Mouse (Mus musculus): ENCODE measurements around the gene Insc.
"Not testable (repeated sequence)": the region's sequence is repeated elsewhere in the genome, so short reads cannot be mapped to it uniquely, and the experiment has no call there.

Gene Insc

DNA sequence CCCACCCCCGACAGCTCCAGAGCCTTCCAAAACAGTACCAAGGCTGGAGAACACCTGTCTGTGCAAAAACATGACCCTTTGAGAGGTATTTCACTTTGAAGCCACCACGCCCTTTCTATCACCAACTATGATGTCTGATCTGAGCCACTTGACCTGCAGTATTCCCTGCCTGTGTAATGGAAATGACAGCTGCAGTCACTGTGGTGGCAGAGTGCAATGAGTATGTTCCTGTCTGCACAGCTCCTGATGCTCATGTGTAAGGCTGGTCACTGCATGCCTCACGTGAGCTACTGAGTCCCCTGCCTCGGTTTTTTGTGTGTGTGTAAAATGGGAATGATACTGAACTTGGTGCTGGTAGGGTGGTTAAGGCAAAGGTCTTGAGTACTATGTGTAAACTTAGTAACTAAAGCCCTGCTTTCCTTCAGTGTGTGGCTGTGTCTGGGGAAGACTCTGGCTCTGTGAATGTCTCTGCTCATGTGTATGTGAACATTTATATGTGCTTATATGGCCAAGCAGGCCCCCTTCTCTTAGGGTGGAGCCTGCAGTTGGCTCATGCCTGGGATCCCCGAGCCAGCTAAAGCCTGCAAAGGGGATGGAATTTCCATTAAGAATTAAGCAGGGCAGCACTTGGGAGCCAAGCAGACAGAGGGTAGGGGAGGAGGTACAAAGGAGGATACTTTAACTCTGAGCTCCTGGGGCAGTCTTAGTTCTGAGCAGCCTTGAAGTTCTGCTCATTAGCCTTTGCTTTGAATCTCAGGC lies at the start of gene Insc:
TSS of gene Insc (plus strand) at position 673 of the 759 bp plus-strand sequence.
- no peak for DNase-seq (ENCODE audit: low spot score)

GRCm38 (mm10) chr7:114700871-114701270 lies 42.6 kb upstream of the Insc start:
- DNase-seq (ENCODE audit: low spot score): no peak

GRCm38 (mm10) chr7:114706716-114707115 lies 36.8 kb upstream of the Insc start:
- no peak for DNase-seq (ENCODE audit: low spot score)

- DNase-seq (ENCODE audit: low spot score): no peak
Measured at GRCm38 (mm10) chr7:114707398-114707797, 36.1 kb upstream of the Insc start.

- DNase-seq (ENCODE audit: low spot score): no peak
Measured at GRCm38 (mm10) chr7:114710419-114710818, 33.1 kb upstream of the Insc start.

GRCm38 (mm10) chr7:114712523-114712922 lies 31.0 kb upstream of the Insc start:
- no peak for DNase-seq (ENCODE audit: low spot score)

GRCm38 (mm10) chr7:114718300-114718699 lies 25.2 kb upstream of the Insc start, which contains the start of gene Calcb:
Gene Calcb (plus strand): TSS chr7:114718643.
- no peak for DNase-seq (ENCODE audit: low spot score)

- peak; percentile 80 for DNase-seq (ENCODE audit: low spot score)
Measured at GRCm38 (mm10) chr7:114719381-114720131, 23.9 kb upstream of the Insc start.

DNA sequence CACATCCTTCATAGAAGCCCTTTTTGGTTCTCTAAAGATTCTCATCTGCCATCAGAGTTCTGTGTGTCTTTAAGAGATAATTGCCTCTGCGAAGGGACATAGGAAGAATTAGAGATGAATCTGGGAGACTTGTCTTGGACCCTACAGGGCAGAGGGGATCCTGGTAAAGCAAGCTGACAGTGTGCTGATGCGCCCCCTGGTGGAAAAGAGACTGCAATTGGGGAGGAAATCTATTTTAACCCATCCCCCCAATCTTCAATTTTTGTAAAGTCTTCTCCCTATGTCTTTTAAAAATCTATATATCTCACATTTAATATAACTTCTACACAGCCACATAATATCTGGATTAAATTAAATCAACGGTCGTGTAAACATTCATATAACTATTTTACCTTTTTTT lies 13.8 kb upstream of the Insc start:
- not testable (repeated sequence) for DNase-seq (ENCODE audit: low spot score)

DNA sequence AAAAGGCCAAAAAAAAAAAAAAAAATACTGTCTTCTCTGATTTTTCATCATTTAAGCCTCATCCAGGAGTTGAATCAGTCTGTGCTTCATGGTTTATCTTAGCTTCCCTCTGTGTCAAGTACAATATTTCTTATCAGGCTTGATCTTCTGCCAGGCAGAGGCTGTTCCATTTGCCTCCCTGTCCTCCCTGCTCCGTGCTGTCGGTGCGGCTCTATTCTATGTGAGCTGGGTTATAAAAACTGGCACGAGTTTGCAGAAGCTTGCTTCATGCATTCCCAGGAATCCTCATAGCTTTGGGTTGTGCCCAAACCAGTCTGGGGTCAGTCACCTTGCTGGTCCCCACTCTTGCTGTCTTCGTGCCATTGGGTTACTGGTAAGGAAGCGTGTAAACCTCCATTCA lies 12.3 kb upstream of the Insc start:
- DNase-seq (ENCODE audit: low spot score): no peak

GRCm38 (mm10) chr7:114731700-114732099 lies 11.8 kb upstream of the Insc start:
- DNase-seq (ENCODE audit: low spot score): not testable (repeated sequence)

DNA sequence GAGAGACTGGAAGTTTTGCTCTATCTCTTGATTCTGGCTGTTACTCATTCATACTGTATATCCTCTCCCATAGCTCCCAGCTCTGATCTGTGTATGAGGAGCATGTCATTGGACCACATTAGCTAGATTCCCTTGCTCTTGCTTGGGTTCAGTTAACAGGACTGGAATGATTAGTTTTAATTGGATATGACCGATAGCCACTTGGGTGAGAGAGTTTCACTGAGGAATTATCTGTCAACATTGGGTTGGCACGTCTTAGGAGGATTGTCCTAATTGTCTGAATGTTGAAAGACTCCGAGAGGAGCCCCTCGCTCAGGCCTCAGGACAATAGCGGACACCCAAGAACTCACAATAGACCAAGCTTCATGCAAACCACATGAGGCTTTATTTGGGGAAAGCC lies 7.2 kb upstream of the Insc start:
- no peak for DNase-seq (ENCODE audit: low spot score)

DNA sequence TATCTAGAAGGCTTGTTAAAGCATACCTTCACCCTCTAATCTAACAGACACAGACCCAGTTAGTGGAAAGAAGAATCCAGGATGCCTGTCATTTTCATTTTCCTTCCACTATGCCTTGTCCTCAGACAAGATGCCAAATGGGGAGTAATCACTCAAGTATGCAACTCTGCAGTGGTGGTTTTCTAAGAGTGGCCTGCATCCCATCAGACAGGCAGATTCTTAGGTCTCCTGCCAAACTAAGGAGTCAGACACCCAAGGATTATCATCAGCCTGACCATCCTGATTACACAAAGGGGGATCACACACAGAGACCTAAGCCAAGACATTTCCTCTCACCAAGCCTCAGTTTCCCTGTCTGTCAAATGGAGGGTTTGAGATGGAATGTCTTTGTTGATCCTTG lies 5.3 kb upstream of the Insc start:
- no peak for DNase-seq (ENCODE audit: low spot score)

DNA sequence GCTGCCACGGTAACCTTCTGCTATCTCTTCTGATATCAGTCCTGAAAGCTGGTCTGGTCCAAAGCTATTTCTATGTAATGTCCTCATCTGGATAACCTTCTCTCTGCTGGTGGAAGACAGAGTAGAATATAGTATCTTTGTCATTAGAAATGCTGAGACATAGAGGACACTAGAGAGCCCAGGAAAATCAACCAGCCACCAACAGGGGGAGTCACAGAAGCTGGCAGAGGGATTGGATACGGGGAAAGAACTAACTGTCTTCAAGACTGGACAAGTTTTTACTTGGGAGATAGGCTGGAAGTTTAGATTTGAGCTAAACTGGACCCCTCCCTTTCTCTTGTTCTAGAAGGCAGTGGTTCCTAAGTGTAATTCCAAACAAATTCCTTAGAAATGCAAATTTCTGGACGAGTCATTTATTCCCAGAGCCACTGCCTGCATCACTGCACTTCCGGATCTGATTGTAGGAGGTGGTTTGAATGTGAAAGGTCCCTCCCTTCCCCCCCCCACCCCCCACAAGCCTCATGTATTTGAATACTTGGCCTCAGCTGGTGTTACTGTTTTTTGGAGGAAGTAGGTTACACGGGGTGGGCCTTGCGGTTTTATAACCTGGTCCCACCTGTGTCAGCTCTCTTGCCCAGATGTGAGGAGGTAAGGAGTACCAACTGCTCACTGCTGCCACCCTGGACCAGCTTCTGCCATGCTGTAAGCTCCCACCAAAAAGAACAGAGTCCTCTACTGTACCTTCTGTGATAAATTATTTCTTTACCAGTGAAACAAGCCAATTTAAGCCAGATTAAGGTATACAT lies 2.9 kb upstream of the Insc start:
- DNase-seq (ENCODE audit: low spot score): no peak

DNA sequence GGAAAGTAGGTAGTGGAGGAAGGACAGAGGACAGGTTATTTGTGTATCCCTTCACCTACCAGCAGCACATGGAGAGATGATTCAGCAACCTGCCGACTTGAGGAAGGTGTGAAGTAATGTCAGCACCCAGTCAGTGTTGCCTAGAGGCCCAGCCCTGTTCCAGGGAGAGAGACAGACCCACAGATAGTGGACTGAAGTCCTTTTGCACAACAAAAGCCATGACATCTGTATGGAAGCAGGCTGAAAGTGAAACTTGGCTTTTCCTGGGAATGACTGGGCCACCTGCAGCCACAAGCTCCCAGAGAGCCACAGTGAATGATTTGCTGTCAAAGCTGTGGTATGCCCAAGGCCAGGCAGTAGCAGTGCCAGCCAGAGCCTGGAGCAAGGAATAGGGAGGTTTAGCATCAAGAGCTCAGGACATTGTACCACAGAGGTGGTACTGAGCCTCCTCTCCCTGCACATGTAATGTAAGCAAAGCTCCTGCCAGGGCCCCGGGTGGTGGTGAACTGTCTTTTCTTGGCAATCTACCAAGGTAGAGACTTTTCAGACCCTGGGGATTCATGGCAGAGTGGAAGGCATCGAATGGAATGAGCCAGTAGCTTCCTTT lies 1.2 kb downstream of the Insc start:
- DNase-seq (ENCODE audit: low spot score): no peak

GRCm38 (mm10) chr7:114745481-114746271 lies 2.2 kb downstream of the Insc start:
- DNase-seq (ENCODE audit: low spot score): peak; percentile 47

- peak; percentile 32 for DNase-seq (ENCODE audit: low spot score)
Measured at GRCm38 (mm10) chr7:114747596-114747995, 4.1 kb downstream of the Insc start.

GRCm38 (mm10) chr7:114748239-114748638 lies 4.7 kb downstream of the Insc start:
- no peak for DNase-seq (ENCODE audit: low spot score)

GRCm38 (mm10) chr7:114753471-114753870 lies 10.0 kb downstream of the Insc start:
- DNase-seq (ENCODE audit: low spot score): peak; percentile 8

GRCm38 (mm10) chr7:114754196-114754595 lies 10.7 kb downstream of the Insc start:
- DNase-seq (ENCODE audit: low spot score): no peak

DNA sequence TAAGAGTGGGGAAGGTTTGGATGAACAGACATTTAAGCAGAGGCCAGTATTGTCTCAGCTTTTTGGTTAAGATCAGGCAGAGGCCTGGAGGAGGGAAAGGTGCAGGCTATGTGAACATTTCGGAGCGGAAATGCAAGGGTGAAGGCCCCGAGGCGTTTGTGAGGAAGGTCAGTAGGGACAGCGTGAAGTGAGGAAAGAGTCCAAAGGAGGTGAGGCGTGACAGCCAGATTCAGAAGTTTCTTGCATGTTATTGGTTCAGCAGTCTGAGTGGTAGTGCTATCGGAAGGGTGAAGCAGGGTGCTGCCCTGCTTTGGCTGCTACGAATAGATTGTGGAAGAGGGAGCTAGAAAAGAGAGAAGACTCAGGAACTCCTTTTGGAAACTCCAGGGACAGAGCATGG lies 11.1 kb downstream of the Insc start:
- DNase-seq (ENCODE audit: low spot score): no peak
